Mouse (Mus musculus): ENCODE measurements around the gene Slc37a4. TPM values are rescaled to one million over a fixed set of nuclear protein-coding genes. Genes with fewer than 3 reads are reported as not detected.
"Not testable (repeated sequence)": the region's sequence is repeated elsewhere in the genome, so short reads cannot be mapped to it uniquely, and the experiment has no call there.

The Slc37a4 gene
- polyA plus RNA-seq, 1 experiment from 2014 or later: 46.3 TPM

GRCm38 (mm10) chr9:44440961-44441360, 44.3 kb downstream of the Slc37a4 start, which contains the start of gene Foxr1:
Foxr1 (minus strand) TSS chr9:44441136.
- Histone ChIP-seq H3K9ac (no peak within 1 kb of the TSS), H3K4me1 (replicated peaks) (no peaks in the 10 kb centered on the region), H3K9me3 (replicated peaks) (no peaks in the 10 kb centered on the region), H3K27ac (replicated peaks) (no peak within 1 kb of the TSS), H3K4me2 (no peak within 1 kb of the TSS), H3K27me3 (no peaks in the 10 kb centered on the region; the same call in 1 of the 2 replicates), H3K4me3 (replicated peaks) (no peak within 1 kb of the TSS), H3K36me3 (replicated peaks) (no peaks in the 10 kb centered on the region)
- 70% methylated on average over 19 of the region's 19 CpGs for WGBS (ENCODE audit: insufficient replicate concordance)
- ATAC-seq (ENCODE audit: insufficient read depth): no peak

GRCm38 (mm10) chr9:44444402-44445025, 47.9 kb downstream of the Slc37a4 start:
- H3K9me3 ChIP-seq (replicated peaks); ATAC-seq (ENCODE audit: insufficient read depth); H3K9ac ChIP-seq; H3K4me1 ChIP-seq (replicated peaks); H3K4me3 ChIP-seq (replicated peaks); H3K4me2 ChIP-seq; H3K27ac ChIP-seq (replicated peaks); H3K27me3 ChIP-seq; H3K36me3 ChIP-seq (replicated peaks): not testable (repeated sequence)
- WGBS (ENCODE audit: insufficient replicate concordance): 66% methylated on average over 7 of the region's 7 CpGs

GRCm38 (mm10) chr9:44450387-44450786, 53.7 kb downstream of the Slc37a4 start:
- no peak overlapping the region for H3K4me3 ChIP-seq (replicated peaks)
- no peak overlapping the region for H3K9ac ChIP-seq
- H3K4me1 ChIP-seq (replicated peaks): no peaks in the 10 kb centered on the region
- ATAC-seq (ENCODE audit: insufficient read depth): no peak
- no peaks in the 10 kb centered on the region for H3K36me3 ChIP-seq (replicated peaks)
- H3K9me3 ChIP-seq (replicated peaks): no peaks in the 10 kb centered on the region
- no peak overlapping the region for H3K4me2 ChIP-seq
- H3K27me3 ChIP-seq: peaks cover 22% of the 10 kb centered on the region
- H3K27ac ChIP-seq (replicated peaks): no peak overlapping the region

Small RNAs within 50 kb of the gene (microRNA-seq; reads per million reads assigned to microRNA genes)
- not detected for gene Mir7085

Other genes starting within 250 kb of the Slc37a4 start
- 5.1 and 5.8 TPM in 2 replicates for gene Cbl, start 162.8 kb upstream of the Slc37a4 start, polyA plus RNA-seq (2015; fragmentation: Nextera tagmentation; extraction: Ambion mirVana)
- not detected in 2 replicates for gene Ccdc153, start 156.2 kb upstream of the Slc37a4 start, polyA plus RNA-seq (2015; fragmentation: Nextera tagmentation; extraction: Ambion mirVana)
- gene Pdzd3, start 145.4 kb upstream of the Slc37a4 start, polyA plus RNA-seq (2015; fragmentation: Nextera tagmentation; extraction: Ambion mirVana): 0.07 TPM in 1 of 2 replicates, not detected in the other
- gene Nlrx1, start 128.3 kb upstream of the Slc37a4 start, polyA plus RNA-seq (2015; fragmentation: Nextera tagmentation; extraction: Ambion mirVana): 4.1 and 4.2 TPM in 2 replicates
- gene Abcg4, start 108.2 kb upstream of the Slc37a4 start, polyA plus RNA-seq (2015; fragmentation: Nextera tagmentation; extraction: Ambion mirVana): 16.4 and 18.6 TPM in 2 replicates
- 12.7 and 14.2 TPM in 2 replicates for gene Hinfp, start 91.2 kb upstream of the Slc37a4 start, polyA plus RNA-seq (2015; fragmentation: Nextera tagmentation; extraction: Ambion mirVana)
- 9.6 and 10.4 TPM in 2 replicates for gene C2cd2l, start 76.6 kb upstream of the Slc37a4 start, polyA plus RNA-seq (2015; fragmentation: Nextera tagmentation; extraction: Ambion mirVana)
- 17.9 and 18.4 TPM in 2 replicates for gene Dpagt1, start 70.8 kb upstream of the Slc37a4 start, polyA plus RNA-seq (2015; fragmentation: Nextera tagmentation; extraction: Ambion mirVana)
- 226 and 228 TPM in 2 replicates for gene H2afx, start 62.2 kb upstream of the Slc37a4 start, polyA plus RNA-seq (2015; fragmentation: Nextera tagmentation; extraction: Ambion mirVana)
- 1,466 and 1,543 TPM in 2 replicates for gene Hmbs, start 52.6 kb upstream of the Slc37a4 start, polyA plus RNA-seq (2015; fragmentation: Nextera tagmentation; extraction: Ambion mirVana)
- 14.6 and 15.1 TPM in 2 replicates for gene Vps11, start 35.2 kb upstream of the Slc37a4 start, polyA plus RNA-seq (2015; fragmentation: Nextera tagmentation; extraction: Ambion mirVana)
- 14.8 and 17.0 TPM in 2 replicates for gene Hyou1, start 17.4 kb upstream of the Slc37a4 start, polyA plus RNA-seq (2015; fragmentation: Nextera tagmentation; extraction: Ambion mirVana)
- 758 and 952 TPM in 2 replicates for gene Rps25, start 10.3 kb downstream of the Slc37a4 start, polyA plus RNA-seq (2015; fragmentation: Nextera tagmentation; extraction: Ambion mirVana)
- gene Trappc4, start 10.7 kb downstream of the Slc37a4 start, polyA plus RNA-seq (2015; fragmentation: Nextera tagmentation; extraction: Ambion mirVana): 48.2 and 50.4 TPM in 2 replicates
- gene Ccdc84, start 21.7 kb downstream of the Slc37a4 start, polyA plus RNA-seq (2015; fragmentation: Nextera tagmentation; extraction: Ambion mirVana): 12.6 and 13.6 TPM in 2 replicates
- gene Foxr1, start 44.3 kb downstream of the Slc37a4 start, polyA plus RNA-seq (2015; fragmentation: Nextera tagmentation; extraction: Ambion mirVana): 0.06 TPM in 1 of 2 replicates, not detected in the other
- not detected in 2 replicates for gene Upk2, start 58.1 kb downstream of the Slc37a4 start, polyA plus RNA-seq (2015; fragmentation: Nextera tagmentation; extraction: Ambion mirVana)
- 1.9 and 2.3 TPM in 2 replicates for gene Bcl9l, start 86.0 kb downstream of the Slc37a4 start, polyA plus RNA-seq (2015; fragmentation: Nextera tagmentation; extraction: Ambion mirVana)
- 0.13 TPM in 1 of 2 replicates, not detected in the other for gene Cxcr5, start 165.0 kb downstream of the Slc37a4 start, polyA plus RNA-seq (2015; fragmentation: Nextera tagmentation; extraction: Ambion mirVana)
- gene Ddx6, start 208.0 kb downstream of the Slc37a4 start, polyA plus RNA-seq (2015; fragmentation: Nextera tagmentation; extraction: Ambion mirVana): 6.1 and 6.6 TPM in 2 replicates

Measured in liver, embryonic 15.5 days (tissue).